Mouse (Mus musculus) CD4-positive, CD25-positive, alpha-beta regulatory T cell, adult 9 weeks (primary cell): ENCODE data around the gene Fscn1. TPM values are rescaled to one million over a fixed set of nuclear protein-coding genes. Genes with fewer than 3 reads are reported as not detected.

ENCODE experiments used
- polyA plus RNA-seq: library from polyadenylated mRNA; unstranded; fragments of 100-300 nt; shearing (Covaris generic); gene quantifications from one replicate; pipeline ENCODE4 v1.2.1, GENCODE M21; 2017

Gene Fscn1
- not detected for polyA plus RNA-seq

GRCm38 (mm10) chr5:142959576-142960556 lies at the start of gene Fscn1:
TSS of gene Fscn1 (plus strand) at chr5:142960343.

Other genes with a start within 250 kb of the Fscn1 start
- 10.7 TPM for gene Tnrc18, start 142.7 kb upstream of the Fscn1 start, polyA plus RNA-seq
- 3.3 TPM for gene Fbxl18, start 64.9 kb upstream of the Fscn1 start, polyA plus RNA-seq
- 5,255 TPM for gene Actb, start 53.6 kb upstream of the Fscn1 start, polyA plus RNA-seq
- 47.9 TPM for gene Rnf216, start 152.7 kb downstream of the Fscn1 start, polyA plus RNA-seq
- 0.10 TPM for gene Olfr718-ps1, start 187.2 kb downstream of the Fscn1 start, polyA plus RNA-seq
- gene Rbak, start 220.4 kb downstream of the Fscn1 start, polyA plus RNA-seq: 18.4 TPM
- gene Spdye4b, start 220.7 kb downstream of the Fscn1 start, polyA plus RNA-seq: not detected